Mouse (Mus musculus): ENCODE results near the gene Cwc22. TPM values are rescaled to one million over a fixed set of nuclear protein-coding genes. Genes with fewer than 3 reads are reported as not detected.
"Not testable (repeated sequence)": the region's sequence is repeated elsewhere in the genome, so short reads cannot be mapped to it uniquely, and the experiment has no call there.

Gene Cwc22
- total RNA-seq, 2 experiments from 2014 or later = 24.5 to 29.4 TPM

DNA sequence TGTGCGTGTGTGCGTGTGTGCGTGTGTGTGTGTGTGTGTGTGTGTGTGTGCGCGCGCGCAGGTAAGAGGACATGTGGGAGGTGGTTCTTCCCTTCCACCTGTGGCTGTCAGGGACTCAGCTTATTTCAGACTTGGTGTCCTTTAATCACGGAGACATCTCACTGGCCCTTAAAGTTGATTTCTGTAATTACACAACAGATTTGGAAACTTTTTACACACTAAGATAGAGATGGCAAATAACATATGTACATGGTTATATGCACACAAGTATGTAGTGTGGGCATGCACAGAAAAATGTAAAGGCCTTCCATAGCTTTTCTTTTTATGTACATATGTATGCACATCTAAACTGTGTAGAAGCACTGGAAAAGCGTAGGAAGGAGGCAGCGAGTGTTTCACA is 41.7 kb downstream of the Cwc22 start:
- intact Hi-C loops (cut with DNase I) = no loop called here
- no peak for DNase-seq (ENCODE audit: low spot score in 2 of 2)

GRCm38 (mm10) chr2:77903979-77904378 is 42.2 kb downstream of the Cwc22 start:
- intact Hi-C loops (cut with DNase I) = no loop called here
- DNase-seq (ENCODE audit: low spot score in 2 of 2) = no peak

- no peak for DNase-seq (ENCODE audit: low spot score in 2 of 2)
- intact Hi-C loops (cut with DNase I) = no loop called here
These were observed 43.1 kb downstream of the Cwc22 start for GRCm38 (mm10) chr2:77903098-77903497.

DNA sequence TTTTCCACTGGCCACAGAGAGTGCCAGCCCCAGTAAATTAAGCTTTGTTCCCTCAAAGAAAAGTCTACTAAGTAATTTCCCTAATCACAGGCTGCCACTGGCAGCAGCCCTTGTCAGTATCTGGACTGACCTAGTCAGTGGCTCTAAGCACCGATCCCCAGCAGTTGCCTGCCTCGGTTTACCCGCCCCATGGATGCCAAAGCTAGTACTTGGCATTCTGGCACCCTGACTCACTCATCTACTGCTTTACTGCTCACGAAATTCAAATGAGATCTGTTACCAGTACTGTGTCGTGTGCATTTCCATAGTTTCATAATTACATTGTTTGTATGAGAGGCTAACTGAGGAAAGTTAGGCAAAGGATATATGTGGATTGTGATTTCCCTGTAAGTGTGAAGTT is 44.9 kb downstream of the Cwc22 start:
- intact Hi-C loops (cut with DNase I) = no loop called here
- no peak for DNase-seq (ENCODE audit: low spot score in 2 of 2)

DNA sequence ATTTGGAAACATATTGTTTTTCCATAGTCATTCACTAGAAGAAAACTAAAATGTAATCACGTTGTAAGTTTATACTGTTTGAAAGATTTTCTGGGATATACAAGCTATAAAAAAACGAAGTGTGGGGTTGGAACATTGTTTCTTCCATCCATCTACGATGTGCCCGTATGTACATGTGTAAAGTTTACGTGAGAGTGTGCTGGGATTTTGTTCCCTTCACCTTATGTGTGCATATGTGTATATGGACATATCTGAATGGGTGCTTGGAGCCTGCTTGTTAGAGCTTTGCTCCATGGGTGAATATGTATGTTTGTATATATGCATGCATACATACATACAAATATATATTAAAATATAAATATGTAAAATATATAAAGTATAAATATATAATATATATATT is 45.4 kb downstream of the Cwc22 start:
- intact Hi-C loops (cut with DNase I) = no loop called here
- no peak for DNase-seq (ENCODE audit: low spot score in 2 of 2)

DNA sequence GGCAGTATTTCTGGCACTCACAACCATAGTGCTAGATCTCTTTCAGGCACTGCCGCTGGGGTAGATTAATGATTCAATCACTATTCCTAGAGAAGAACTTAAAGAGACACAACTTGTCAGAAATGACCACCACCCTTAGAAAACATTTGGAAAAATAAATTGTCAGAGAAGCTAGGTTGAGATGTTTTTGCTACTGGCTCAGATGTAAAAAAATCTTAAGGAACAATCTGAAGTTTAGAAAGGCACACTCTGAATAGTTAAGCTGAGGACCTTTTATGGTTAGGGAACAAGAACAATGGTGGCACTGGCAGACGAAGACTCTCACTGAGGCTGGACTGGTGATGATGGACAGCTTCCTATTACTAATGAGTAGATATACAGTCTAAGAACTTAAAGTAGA is 46.1 kb downstream of the Cwc22 start:
- intact Hi-C loops (cut with DNase I) = no loop called here

GRCm38 (mm10) chr2:77898436-77898835 is 47.7 kb downstream of the Cwc22 start:
- no peak for DNase-seq (ENCODE audit: low spot score in 2 of 2)
- intact Hi-C loops (cut with DNase I) = no loop called here

More for the DNA sequence above, 46.1 kb downstream of the Cwc22 start:
- DNase-seq (ENCODE audit: low spot score in 2 of 2) = no peak

DNA sequence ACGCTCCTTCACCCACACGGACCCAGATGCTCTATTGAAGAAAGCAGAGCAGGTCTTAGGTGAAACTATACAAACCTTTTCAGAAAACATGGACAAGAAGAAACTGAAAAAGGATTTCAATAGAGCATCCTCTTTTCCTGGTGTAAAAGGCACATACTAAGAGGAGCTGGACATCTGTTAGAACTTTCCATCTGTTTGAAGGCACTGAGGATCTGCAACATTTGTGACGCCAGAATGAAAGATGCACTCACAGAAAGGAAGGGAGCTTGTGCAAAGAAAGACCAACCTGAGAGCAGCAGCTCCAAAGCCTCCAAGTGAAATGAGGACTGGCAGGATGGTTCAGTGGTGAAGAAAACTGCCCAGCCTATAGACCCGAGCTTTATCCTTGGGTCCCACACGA is 48.2 kb downstream of the Cwc22 start:
- intact Hi-C loops (cut with DNase I) = no loop called here
- no peak for DNase-seq (ENCODE audit: low spot score in 2 of 2)

DNA sequence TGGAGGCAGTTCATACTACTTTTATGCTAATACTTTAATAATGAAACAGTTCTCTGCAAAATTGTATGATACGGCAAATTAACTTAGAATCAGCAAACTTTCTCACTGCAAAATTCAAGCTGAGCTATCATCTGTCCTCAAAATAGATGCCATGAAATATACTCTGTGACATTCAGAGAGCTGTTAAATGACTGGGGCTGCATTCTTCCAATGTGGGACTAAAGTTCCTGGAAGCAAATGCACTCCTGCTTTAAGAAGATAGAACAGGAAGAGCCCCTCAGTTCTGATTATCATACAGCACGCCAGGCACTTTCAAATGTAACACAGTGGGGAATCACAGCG is 48.6 kb downstream of the Cwc22 start:
- intact Hi-C loops (cut with DNase I) = no loop called here
- no peak for DNase-seq (ENCODE audit: low spot score in 2 of 2)

DNA sequence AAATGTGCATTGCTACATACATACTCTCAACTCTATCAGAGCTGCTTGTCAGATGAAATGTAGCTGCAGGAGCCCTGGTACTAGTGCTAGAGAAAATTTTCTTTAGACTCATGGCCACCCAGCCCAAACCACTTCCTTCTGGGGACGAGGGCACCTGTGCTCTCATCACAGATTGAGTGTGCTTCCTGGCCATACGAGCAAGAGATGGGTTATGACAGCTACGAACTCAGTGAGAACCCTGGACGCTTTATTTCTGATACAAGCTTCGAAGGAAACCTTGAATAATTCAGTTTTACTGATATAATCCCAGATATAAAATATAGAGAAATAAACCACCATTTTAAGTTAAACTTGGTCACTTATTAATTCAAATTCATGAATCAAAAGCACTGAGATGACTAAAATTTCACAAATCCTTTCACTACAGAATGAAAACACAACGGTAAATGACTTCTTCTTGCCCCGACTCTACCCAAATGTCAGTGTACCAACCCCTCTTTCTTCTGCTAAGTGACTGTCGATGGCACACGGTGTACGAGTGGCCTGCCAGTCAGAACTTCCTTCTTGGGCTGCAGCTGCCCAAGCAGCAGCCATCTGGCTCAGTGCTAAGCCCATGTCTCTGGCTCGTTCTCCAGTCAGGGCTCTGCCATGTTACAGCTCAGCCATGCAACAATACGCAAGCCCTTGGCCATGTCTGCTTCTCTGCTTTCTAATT is 49.2 kb downstream of the Cwc22 start:
- no peak for DNase-seq (ENCODE audit: low spot score in 2 of 2)
- intact Hi-C loops (cut with DNase I) = no loop called here

GRCm38 (mm10) chr2:77895906-77896570 is 50.1 kb downstream of the Cwc22 start:
- intact Hi-C loops (cut with DNase I); DNase-seq (ENCODE audit: low spot score in 2 of 2): not testable (repeated sequence)

GRCm38 (mm10) chr2:77894896-77895295 is 51.3 kb downstream of the Cwc22 start:
- DNase-seq (ENCODE audit: low spot score in 2 of 2) = no peak
- intact Hi-C loops (cut with DNase I) = no loop called here

- DNase-seq (ENCODE audit: low spot score in 2 of 2) = no peak
- intact Hi-C loops (cut with DNase I) = no loop called here
These were observed 52.7 kb downstream of the Cwc22 start for GRCm38 (mm10) chr2:77893505-77893904.

GRCm38 (mm10) chr2:77892573-77892972 is 53.6 kb downstream of the Cwc22 start:
- no peak for DNase-seq (ENCODE audit: low spot score in 2 of 2)
- intact Hi-C loops (cut with DNase I) = no loop called here

GRCm38 (mm10) chr2:77890836-77891438 is 55.2 kb downstream of the Cwc22 start:
- DNase-seq (ENCODE audit: low spot score in 2 of 2) = no peak
- intact Hi-C loops (cut with DNase I) = no loop called here

GRCm38 (mm10) chr2:77889949-77890348 is 56.2 kb downstream of the Cwc22 start:
- intact Hi-C loops (cut with DNase I) = no loop called here
- DNase-seq (ENCODE audit: low spot score in 2 of 2) = no peak

GRCm38 (mm10) chr2:77889401-77889800 is 56.8 kb downstream of the Cwc22 start:
- DNase-seq (ENCODE audit: low spot score in 2 of 2) = no peak
- intact Hi-C loops (cut with DNase I) = no loop called here

DNA sequence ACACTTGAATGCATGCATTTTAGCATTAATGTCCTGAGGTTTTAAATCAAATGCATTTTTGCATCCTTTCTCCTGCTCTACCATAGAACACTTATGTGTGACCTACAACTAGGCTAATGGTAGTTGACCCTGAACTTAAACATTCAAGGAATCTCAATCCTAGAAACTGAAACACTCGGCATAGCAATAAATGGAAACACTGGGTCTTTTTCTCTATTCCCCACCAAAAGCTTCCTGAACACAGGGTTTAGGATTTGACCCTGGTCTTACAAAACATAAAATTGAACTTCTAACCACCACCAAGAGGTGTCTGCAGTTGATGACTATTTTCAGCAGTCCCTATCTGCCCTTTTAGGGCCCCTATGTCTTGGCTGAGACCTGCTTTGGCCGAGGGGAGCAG is 57.3 kb downstream of the Cwc22 start:
- no peak for DNase-seq (ENCODE audit: low spot score in 2 of 2)
- intact Hi-C loops (cut with DNase I) = no loop called here

GRCm38 (mm10) chr2:77888056-77888455 is 58.1 kb downstream of the Cwc22 start:
- intact Hi-C loops (cut with DNase I) = no loop called here

DNA sequence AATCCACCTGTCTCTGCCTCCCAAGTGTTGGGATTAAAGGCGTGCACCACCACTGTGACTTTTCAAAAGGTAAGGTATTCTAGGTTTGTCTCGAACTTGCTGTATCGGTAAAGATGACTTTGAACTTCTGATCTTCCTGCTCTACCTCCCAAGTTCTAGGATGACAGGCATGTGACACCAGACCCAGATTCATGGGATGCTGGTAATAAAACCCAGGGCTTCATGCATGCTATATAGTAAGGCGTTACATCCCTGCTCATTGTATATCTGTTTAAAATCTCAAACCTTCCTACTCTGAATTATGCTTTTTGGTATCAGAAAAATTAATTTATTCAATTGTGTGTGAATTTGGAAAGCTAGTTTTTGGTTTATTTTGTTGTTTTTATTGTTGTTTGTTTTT is 59.0 kb downstream of the Cwc22 start:
- no peak for DNase-seq (ENCODE audit: low spot score in 2 of 2)
- intact Hi-C loops (cut with DNase I) = no loop called here

More at GRCm38 (mm10) chr2:77888056-77888455, 58.1 kb downstream of the Cwc22 start:
- no peak for DNase-seq (ENCODE audit: low spot score in 2 of 2)

DNA sequence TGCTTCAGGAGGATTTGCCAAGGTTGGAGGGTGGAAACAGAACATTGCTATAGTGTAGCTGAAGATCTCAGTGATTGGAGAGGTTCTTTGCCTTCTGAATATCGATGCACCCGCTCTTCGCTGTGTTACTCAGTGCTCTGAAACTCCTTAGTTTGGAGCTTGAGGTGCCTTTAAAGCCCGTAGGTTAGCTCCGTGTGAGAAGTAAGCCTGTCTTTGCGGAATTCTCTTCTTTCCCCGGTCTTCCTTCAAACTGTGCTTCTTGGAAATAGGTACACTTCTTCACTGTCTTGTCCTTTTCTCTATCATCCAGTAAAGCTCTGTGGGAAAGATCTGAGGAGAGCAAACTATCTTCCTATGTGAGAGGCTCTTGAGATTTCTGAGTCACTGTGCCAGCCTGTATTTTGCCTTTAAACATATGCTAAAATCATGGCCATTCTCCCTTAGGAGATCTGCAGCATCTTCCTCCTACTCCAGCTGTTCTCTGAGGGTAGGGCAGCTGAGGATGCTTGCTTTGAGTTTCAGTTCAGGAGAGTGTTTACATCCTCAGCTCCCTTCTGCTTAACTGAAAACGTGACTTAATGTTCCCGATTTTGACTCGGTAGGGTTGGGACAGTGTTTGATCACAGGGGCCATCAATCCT is 60.6 kb downstream of the Cwc22 start:
- intact Hi-C loops (cut with DNase I) = no loop called here
- no peak for DNase-seq (ENCODE audit: low spot score in 2 of 2)

Data from left cerebral cortex, postnatal 36 days (tissue).